Mouse (Mus musculus) cortical plate, adult 2 months (tissue): ENCODE data around the gene Cebpa. TPM values are rescaled to one million over a fixed set of nuclear protein-coding genes. Genes with fewer than 3 reads are reported as not detected.

ENCODE experiments used
- H3K27ac ChIP-seq: fragments of 200-500 bp; 2 replicates; pipeline ENCODE4 v1.5.1; 2012; ENCODE audit warnings: low read length, control low read depth, inconsistent platforms; ENCODE audit not compliant: insufficient read depth
- H3K4me1 ChIP-seq: fragments of 200-500 bp; 2 replicates; pipeline ENCODE4 v1.6.1; 2011; ENCODE audit warnings: low read length; ENCODE audit not compliant: control insufficient read depth, insufficient read depth
- H3K4me3 ChIP-seq: fragments of 200-500 bp; 2 replicates; pipeline ENCODE4 v1.5.1; 2011; ENCODE audit warnings: mild to moderate bottlenecking, low read length, control low read depth; ENCODE audit not compliant: insufficient read depth
- CTCF ChIP-seq: fragments of 200-500 bp; IDR thresholded peaks from 2 replicates; pipeline ENCODE4 v1.5.1; 2011; ENCODE audit warnings: mild to moderate bottlenecking, control low read depth, low read length; ENCODE audit not compliant: insufficient read depth; ENCODE audit errors: extremely low read depth
- POLR2A ChIP-seq: fragments of 200-500 bp; IDR thresholded peaks from 2 replicates; pipeline ENCODE4 v1.6.1; 2011; ENCODE audit warnings: mild to moderate bottlenecking, low read length, control low read depth; ENCODE audit not compliant: insufficient read depth; ENCODE audit errors: extremely low read depth
- polyA plus RNA-seq: library from polyadenylated mRNA; depleted of rRNA; stranded (reverse); fragments of >200 nt; gene quantifications from 2 replicates; pipeline ENCODE4 v1.2.3, GENCODE M21; 2012

Gene Cebpa
- polyA plus RNA-seq, 1 experiment = 6.5 TPM

GRCm38 (mm10) chr7:35127001-35127400 is 7.9 kb downstream of the Cebpa start:
- TF ChIP-seq POLR2A = no peak

GRCm38 (mm10) chr7:35127721-35128120 is 8.6 kb downstream of the Cebpa start:
- H3K4me3 ChIP-seq = no peak overlapping the region
- peaks cover 2% of the 10 kb centered on the region; the same call in 1 of the 2 replicates for H3K4me1 ChIP-seq
- TF ChIP-seq POLR2A (no peak), CTCF (no peak)
- no peak overlapping the region for H3K27ac ChIP-seq

More at GRCm38 (mm10) chr7:35127001-35127400, 7.9 kb downstream of the Cebpa start:
- Histone ChIP-seq H3K4me3 (no peak overlapping the region), H3K4me1 (peaks cover 2% of the 10 kb centered on the region; the same call in 1 of the 2 replicates), H3K27ac (no peak overlapping the region)

- no peak overlapping the region for H3K27ac ChIP-seq
- TF ChIP-seq CTCF = no peak
- TF ChIP-seq POLR2A = no peak
- H3K4me1 ChIP-seq = peaks cover 2% of the 10 kb centered on the region; the same call in 1 of the 2 replicates
- no peak overlapping the region for H3K4me3 ChIP-seq
Measured at GRCm38 (mm10) chr7:35128677-35129567, 9.8 kb downstream of the Cebpa start.

GRCm38 (mm10) chr7:35130059-35130738 is 11.1 kb downstream of the Cebpa start:
- Histone ChIP-seq H3K4me1 (peaks cover 2% of the 10 kb centered on the region; the same call in 1 of the 2 replicates), H3K4me3 (no peak overlapping the region)
- TF ChIP-seq CTCF (no peak), POLR2A (no peak)

GRCm38 (mm10) chr7:35130888-35131287 is 11.8 kb downstream of the Cebpa start:
- Histone ChIP-seq H3K4me3 (no peak overlapping the region), H3K27ac (no peak overlapping the region), H3K4me1 (peaks cover 2% of the 10 kb centered on the region; the same call in 1 of the 2 replicates)
- no peak for TF ChIP-seq CTCF
- TF ChIP-seq POLR2A = no peak

More at GRCm38 (mm10) chr7:35130059-35130738, 11.1 kb downstream of the Cebpa start:
- H3K27ac ChIP-seq = no peak overlapping the region

- no peak for TF ChIP-seq CTCF
- TF ChIP-seq POLR2A = no peak
- no peak overlapping the region for H3K27ac ChIP-seq
- no peak overlapping the region for H3K4me3 ChIP-seq
- peaks cover 2% of the 10 kb centered on the region; the same call in 1 of the 2 replicates for H3K4me1 ChIP-seq
Measured at GRCm38 (mm10) chr7:35131601-35132000, 12.5 kb downstream of the Cebpa start.

GRCm38 (mm10) chr7:35134621-35135020 is 15.5 kb downstream of the Cebpa start:
- no peak overlapping the region for H3K27ac ChIP-seq
- TF ChIP-seq CTCF (no peak), POLR2A (no peak)
- no peaks in the 10 kb centered on the region for H3K4me1 ChIP-seq
- H3K4me3 ChIP-seq = no peak overlapping the region

- H3K4me1 ChIP-seq = no peaks in the 10 kb centered on the region
- TF ChIP-seq POLR2A = no peak
- TF ChIP-seq CTCF = no peak
- H3K4me3 ChIP-seq = no peak overlapping the region
- H3K27ac ChIP-seq = no peak overlapping the region
Measured at GRCm38 (mm10) chr7:35137524-35137923, 18.4 kb downstream of the Cebpa start.

- H3K4me1 ChIP-seq = no peaks in the 10 kb centered on the region
- no peak overlapping the region for H3K4me3 ChIP-seq
- no peak for TF ChIP-seq POLR2A
- no peak for TF ChIP-seq CTCF
- H3K27ac ChIP-seq = no peak overlapping the region
Measured at GRCm38 (mm10) chr7:35138481-35138880, 19.4 kb downstream of the Cebpa start.
